Mouse (Mus musculus) megakaryocyte-erythroid progenitor cell, adult 5-6 weeks (primary cell): ENCODE measurements at regions not wholly inside any gene's neighbourhood (a gene's known extent, or its start where the extent isn't known, plus 50 kb on each side); places are given as distances from the start of the nearest gene placed in this dataset.
"Not testable (repeated sequence)": the region's sequence is repeated elsewhere in the genome, so short reads cannot be mapped to it uniquely, and the experiment has no call there.

Source experiments
- ATAC-seq: replicated peaks from 2 replicates; pipeline ENCODE4 v1.8.0; 2016; ENCODE audit warnings: mild to moderate bottlenecking, inconsistent platforms; ENCODE audit not compliant: severe bottlenecking, poor library complexity, low FRiP score, low TSS enrichment

- no peak for ATAC-seq
These were observed 98.7 kb upstream of the Stt3b start for GRCm38 (mm10) chr9:115408886-115409285.

GRCm38 (mm10) chr9:115414190-115414589 lies 104.0 kb upstream of the Stt3b start:
- ATAC-seq: no peak

GRCm38 (mm10) chr9:115422786-115423185 lies 112.6 kb upstream of the Stt3b start:
- ATAC-seq: no peak

- ATAC-seq: no peak
These were observed 116.5 kb upstream of the Stt3b start for GRCm38 (mm10) chr9:115426682-115427081.

- no peak for ATAC-seq
These were observed 120.0 kb upstream of the Stt3b start for GRCm38 (mm10) chr9:115430271-115430670.

GRCm38 (mm10) chr9:115434696-115435095 lies 124.5 kb upstream of the Stt3b start:
- ATAC-seq: no peak

- ATAC-seq: no peak
These were observed 126.1 kb upstream of the Stt3b start for GRCm38 (mm10) chr9:115436301-115436700.

GRCm38 (mm10) chr9:115438234-115438633 lies 128.0 kb upstream of the Stt3b start:
- not testable (repeated sequence) for ATAC-seq

- no peak for ATAC-seq
These were observed 136.5 kb upstream of the Stt3b start for GRCm38 (mm10) chr9:115446681-115447080.

- ATAC-seq: no peak
These were observed 140.6 kb upstream of the Stt3b start for GRCm38 (mm10) chr9:115450741-115451320.

GRCm38 (mm10) chr9:115454771-115455170 lies 144.6 kb upstream of the Stt3b start:
- no peak for ATAC-seq

GRCm38 (mm10) chr9:115456121-115456520 lies 145.9 kb upstream of the Stt3b start:
- ATAC-seq: no peak

- ATAC-seq: no peak
These were observed 146.4 kb upstream of the Stt3b start for GRCm38 (mm10) chr9:115456638-115457037.

- no peak for ATAC-seq
These were observed 147.9 kb upstream of the Stt3b start for GRCm38 (mm10) chr9:115457889-115458710.

- not testable (repeated sequence) for ATAC-seq
These were observed 148.9 kb upstream of the Stt3b start for GRCm38 (mm10) chr9:115459075-115459474.

GRCm38 (mm10) chr9:115465326-115465725 lies 155.1 kb upstream of the Stt3b start:
- no peak for ATAC-seq

- no peak for ATAC-seq
These were observed 158.4 kb upstream of the Stt3b start for GRCm38 (mm10) chr9:115468641-115469040.

GRCm38 (mm10) chr9:115471582-115471981 lies 161.4 kb upstream of the Stt3b start:
- ATAC-seq: no peak

- no peak for ATAC-seq
These were observed 162.8 kb upstream of the Stt3b start for GRCm38 (mm10) chr9:115473037-115473436.

GRCm38 (mm10) chr9:115473847-115474246 lies 163.6 kb upstream of the Stt3b start:
- ATAC-seq: 0 out of 2 replicates have a peak, but pooled peaks have one; percentile 20

- ATAC-seq: peak; percentile 71
These were observed 164.1 kb upstream of the Stt3b start for GRCm38 (mm10) chr9:115474342-115474741.
